Mouse (Mus musculus) heart, embryonic 14.5 days (tissue): ENCODE results near the gene Jade2. TPM values are rescaled to one million over a fixed set of nuclear protein-coding genes. Genes with fewer than 3 reads are reported as not detected.

Experiments used
- ATAC-seq: fragments of 200-750 bp; cut with Nextera tagmentation; 2 replicates; pipeline ENCODE4 v1.8.0; 2017; ENCODE audit warnings: low read depth, moderate TSS enrichment; ENCODE audit not compliant: insufficient number of reproducible peaks, insufficient read depth, low FRiP score
- H3K27ac ChIP-seq, 2 experiments: fragments of 200-500 bp in 1 of 2; fragments of 300-500 bp in 1 of 2; sonication (generic) in 1 of 2; replicated peaks in 1 of 2; 2 replicates each; pipeline ENCODE4 v1.5.1; 2012 to 2014; ENCODE audit warnings: low read depth in 2 of 2, low read length in 2 of 2, control low read depth in 1 of 2, mild to moderate bottlenecking in 1 of 2, mixed read lengths in 1 of 2; ENCODE audit not compliant: control insufficient read depth in 1 of 2, insufficient read depth in 1 of 2
- H3K27me3 ChIP-seq: fragments of 300-500 bp; sonication (generic); 2 replicates; pipeline ENCODE4 v1.6.1; 2014; ENCODE audit warnings: mild to moderate bottlenecking, low read length, control low read depth; ENCODE audit not compliant: control insufficient read depth, insufficient read depth
- H3K36me3 ChIP-seq: fragments of 300-500 bp; sonication (generic); 2 replicates; pipeline ENCODE4 v1.6.1; 2014; ENCODE audit warnings: mild to moderate bottlenecking, control low read depth, low read length, mixed read lengths; ENCODE audit not compliant: control insufficient read depth, insufficient read depth
- H3K4me1 ChIP-seq, 2 experiments: fragments of 200-500 bp in 1 of 2; fragments of 300-500 bp in 1 of 2; sonication (generic) in 1 of 2; 2 replicates each; pipeline ENCODE4 v1.6.1; 2012 to 2014; ENCODE audit warnings: low read length in 2 of 2, control low read depth in 1 of 2, mixed read lengths in 1 of 2; ENCODE audit not compliant: control insufficient read depth in 2 of 2, insufficient read depth in 2 of 2
- H3K4me2 ChIP-seq: fragments of 300-500 bp; sonication (generic); 2 replicates; pipeline ENCODE4 v1.6.1; 2014; ENCODE audit warnings: mild to moderate bottlenecking, low read length
- H3K4me3 ChIP-seq, 2 experiments: fragments of 200-500 bp in 1 of 2; fragments of 300-500 bp in 1 of 2; sonication (generic) in 1 of 2; 2 replicates each; pipeline ENCODE4 v1.5.1; 2012 to 2014; ENCODE audit warnings: low read length in 2 of 2, mild to moderate bottlenecking in 2 of 2, control low read depth in 1 of 2, low read depth in 1 of 2, moderate library complexity in 1 of 2; ENCODE audit not compliant: control insufficient read depth in 1 of 2, insufficient read depth in 1 of 2
- H3K9ac ChIP-seq: fragments of 300-500 bp; sonication (generic); 2 replicates; pipeline ENCODE4 v1.6.1; 2014; ENCODE audit warnings: mild to moderate bottlenecking, low read length
- H3K9me3 ChIP-seq: fragments of 300-500 bp; sonication (generic); 2 replicates; pipeline ENCODE4 v1.6.1; 2016; ENCODE audit warnings: low read length, control low read depth; ENCODE audit not compliant: control insufficient read depth
- WGBS: fragments of 180-500 bp; shearing (Covaris S2); extraction: QIAGEN DNeasy Blood & Tissue Kit; methylation state at CpG from one replicate; pipeline ENCODE4 v1.1.7; 2014; 5-methylcytosine and 5-hydroxymethylcytosine counted together
- polyA plus RNA-seq: library from polyadenylated mRNA; unstranded; fragments of >200 nt; fragmentation: Nextera tagmentation; extraction: Ambion mirVana; gene quantifications from 2 replicates; pipeline ENCODE4 v1.2.1, GENCODE M21; 2014

The Jade2 gene
- polyA plus RNA-seq, 1 experiment from 2014 or later: 0.61 TPM

- H3K27ac ChIP-seq: peak overlapping the region in 1 of 2 experiments; percentile 70; a peak in 2 of 4 replicates
These were observed 520 bp upstream of the Jade2 start for GRCm38 (mm10) chr11:51857818-51858527.

GRCm38 (mm10) chr11:51856616-51857080 lies 805 bp downstream of the Jade2 start:
- peak overlapping the region; percentile 65 to 75 for H3K4me3 ChIP-seq
- H3K4me1 ChIP-seq: peaks cover 2 to 10% of the 10 kb centered on the region in 2 experiments; a peak in 3 of 4 replicates
- under 1% methylated on average over 38 of the region's 41 CpGs for WGBS
- no peaks in the 10 kb centered on the region for H3K9me3 ChIP-seq
- H3K9ac ChIP-seq: peak overlapping the region; percentile 80
- H3K36me3 ChIP-seq: no peaks in the 10 kb centered on the region
- H3K27ac ChIP-seq: peak overlapping the region in 1 of 2 experiments; percentile 70; a peak in 2 of 4 replicates
- no peaks in the 10 kb centered on the region for H3K27me3 ChIP-seq
- peak overlapping the region; percentile 99 for H3K4me2 ChIP-seq
- ATAC-seq: no peak

More at GRCm38 (mm10) chr11:51857818-51858527, 520 bp upstream of the Jade2 start:
- peak overlapping the region; percentile 99 for H3K4me2 ChIP-seq
- H3K9ac ChIP-seq: peak overlapping the region; percentile 80
- H3K36me3 ChIP-seq: no peaks in the 10 kb centered on the region
- H3K27me3 ChIP-seq: no peaks in the 10 kb centered on the region
- no peaks in the 10 kb centered on the region for H3K9me3 ChIP-seq
- ATAC-seq: 0 out of 2 replicates have a peak, but pooled peaks have one; percentile 28
- peaks cover 2 to 10% of the 10 kb centered on the region in 2 experiments; a peak in 3 of 4 replicates for H3K4me1 ChIP-seq
- H3K4me3 ChIP-seq: peak overlapping the region; percentile 65 to 75
- WGBS: under 1% methylated on average over 44 of the region's 52 CpGs

- Histone ChIP-seq H3K36me3 (no peaks in the 10 kb centered on the region), H3K4me2 (peak overlapping the region; percentile 99), H3K4me3 (peak overlapping the region; percentile 65 to 75), H3K9ac (peak overlapping the region; percentile 80), H3K4me1 (peaks cover 2 to 10% of the 10 kb centered on the region in 2 experiments; a peak in 3 of 4 replicates), H3K27ac (peak overlapping the region; percentile 29 to 70; a peak in 3 of 4 replicates), H3K9me3 (no peaks in the 10 kb centered on the region), H3K27me3 (no peaks in the 10 kb centered on the region)
- under 1% methylated on average over 47 of the region's 47 CpGs for WGBS
- peak; percentile 32 for ATAC-seq
These were observed 1.4 kb downstream of the Jade2 start for GRCm38 (mm10) chr11:51855818-51856615.

GRCm38 (mm10) chr11:51854981-51855817 lies 2.3 kb downstream of the Jade2 start:
- Histone ChIP-seq H3K4me3 (peak overlapping the region; percentile 65 to 75), H3K9me3 (no peaks in the 10 kb centered on the region), H3K27me3 (no peaks in the 10 kb centered on the region; the same call in 1 of the 2 replicates), H3K27ac (peak overlapping the region in 1 of 2 experiments; percentile 45; a peak in 1 of 4 replicates), H3K9ac (peak overlapping the region; percentile 80), H3K4me1 (peaks cover 2 to 10% of the 10 kb centered on the region in 2 experiments; a peak in 3 of 4 replicates), H3K4me2 (peak overlapping the region; percentile 99), H3K36me3 (no peaks in the 10 kb centered on the region)
- ATAC-seq: peak; percentile 68
- WGBS: 3% methylated on average over 40 of the region's 42 CpGs

DNA sequence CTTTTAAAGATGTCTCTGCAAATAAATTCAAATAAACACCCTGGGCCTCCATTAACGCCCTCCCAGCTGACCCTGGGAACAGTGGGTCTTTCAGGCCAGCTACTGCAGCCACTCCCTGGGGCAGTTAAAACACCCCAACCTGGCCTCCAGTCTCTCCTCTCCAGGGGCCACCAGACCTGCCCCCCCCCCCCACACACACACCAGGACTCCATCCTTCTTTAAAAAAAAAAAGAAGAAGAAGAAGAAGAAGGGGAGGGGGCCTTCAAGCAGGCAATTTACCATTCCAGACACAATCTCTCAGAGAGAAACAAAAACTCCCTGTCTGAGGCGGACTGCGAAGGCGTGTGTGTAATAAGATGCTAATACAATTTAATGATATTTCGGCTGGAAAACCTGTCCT lies 4.9 kb downstream of the Jade2 start:
- H3K9me3 ChIP-seq: no peaks in the 10 kb centered on the region
- no peak overlapping the region for H3K27ac ChIP-seq
- no peak overlapping the region for H3K4me2 ChIP-seq
- H3K4me1 ChIP-seq: peaks cover 2 to 6% of the 10 kb centered on the region in 2 experiments; a peak in 3 of 4 replicates
- no peak overlapping the region for H3K9ac ChIP-seq
- 82% methylated on average over 5 of the region's 5 CpGs for WGBS
- H3K36me3 ChIP-seq: no peaks in the 10 kb centered on the region
- ATAC-seq: no peak
- H3K4me3 ChIP-seq: no peak overlapping the region
- no peaks in the 10 kb centered on the region; the same call in 1 of the 2 replicates for H3K27me3 ChIP-seq

GRCm38 (mm10) chr11:51852091-51852521 lies 5.3 kb downstream of the Jade2 start:
- ATAC-seq: no peak

More at GRCm38 (mm10) chr11:51852091-51852521, 5.3 kb downstream of the Jade2 start:
- Histone ChIP-seq H3K9ac (no peak overlapping the region), H3K27ac (no peak overlapping the region), H3K9me3 (no peaks in the 10 kb centered on the region), H3K36me3 (no peaks in the 10 kb centered on the region), H3K27me3 (no peaks in the 10 kb centered on the region; the same call in 1 of the 2 replicates), H3K4me2 (no peak overlapping the region), H3K4me1 (peaks cover 2 to 6% of the 10 kb centered on the region in 2 experiments; a peak in 3 of 4 replicates), H3K4me3 (no peak overlapping the region)
- 86% methylated on average over 7 of the region's 7 CpGs for WGBS
